Mouse (Mus musculus) E14TG2a.4 (cell line): ENCODE measurements at regions not wholly inside any gene's neighbourhood (a gene's known extent, or its start where the extent isn't known, plus 50 kb on each side); places are given as distances from the start of the nearest gene placed in this dataset.

Experiments used
- CTCF ChIP-seq: conservative IDR thresholded peaks from 2 replicates; pipeline ENCODE4 v1.5.1; 2014; ENCODE audit warnings: low read length
- NANOG ChIP-seq: IDR thresholded peaks from 2 replicates; pipeline ENCODE4 v1.6.1; 2014; ENCODE audit warnings: borderline replicate concordance, low read length, mixed read lengths
- POU5F1 ChIP-seq: IDR thresholded peaks from 2 replicates; pipeline ENCODE4 v1.6.1; 2014; ENCODE audit warnings: low read length, borderline replicate concordance

- TF ChIP-seq CTCF (no peak), NANOG (no peak), POU5F1 (no peak)
These were observed 173.5 kb downstream of the Slc38a4 start for GRCm38 (mm10) chr15:96882211-96882610.
